Mouse (Mus musculus) kidney, postnatal 10 days (tissue): ENCODE measurements around the gene Col6a3.

Experiments
- DNase-seq: peaks from one replicate; pipeline ENCODE4 v3.0.0; 2021; ENCODE audit warnings: mixed read lengths

Col6a3 gene

GRCm38 (mm10) chr1:90720610-90721241 is 123.0 kb downstream of the Col6a3 start:
- peak; percentile 32 for DNase-seq

- DNase-seq, result peak; percentile 43
These were observed 124.8 kb downstream of the Col6a3 start for GRCm38 (mm10) chr1:90718826-90719550.

- DNase-seq, result no peak
These were observed 127.5 kb downstream of the Col6a3 start for GRCm38 (mm10) chr1:90716258-90716657.
